Mouse (Mus musculus) ES-E14 (cell line): ENCODE measurements around the gene Gm45808. TPM values are rescaled to one million over a fixed set of nuclear protein-coding genes. Genes with fewer than 3 reads are reported as not detected.
"Not testable (repeated sequence)": the region's sequence is repeated elsewhere in the genome, so short reads cannot be mapped to it uniquely, and the experiment has no call there.

Experiments
- DNase-seq: peaks from one replicate; pipeline ENCODE4 v3.0.0-alpha.2; 2013; ENCODE audit warnings: low read depth, low spot score
- H3K27ac ChIP-seq: 2 replicates; pipeline ENCODE4 v1.5.1; 2012; ENCODE audit warnings: low read depth, mild to moderate bottlenecking, low read length, moderate library complexity, mixed read lengths; ENCODE audit not compliant: poor library complexity, insufficient read depth, severe bottlenecking
- H3K36me3 ChIP-seq: 2 replicates; pipeline ENCODE4 v1.6.1; 2012; ENCODE audit warnings: mild to moderate bottlenecking, low read length, moderate library complexity, mixed read lengths; ENCODE audit not compliant: control insufficient read depth, poor library complexity, insufficient read depth, severe bottlenecking
- H3K4me1 ChIP-seq, 2 experiments: fragments of 150-350 bp in 1 of 2; sonication (generic) in 1 of 2; 2 replicates each; pipeline ENCODE4 v1.6.1; 2012; ENCODE audit warnings: low read length in 2 of 2, mild to moderate bottlenecking in 1 of 2, mixed read lengths in 1 of 2; ENCODE audit not compliant: control insufficient read depth in 2 of 2, insufficient read depth in 2 of 2, poor library complexity in 1 of 2
- H3K4me3 ChIP-seq, 2 experiments: fragments of 150-350 bp in 1 of 2; sonication (generic) in 1 of 2; 2 replicates each; pipeline ENCODE4 v1.5.1; 2012; ENCODE audit warnings: low read length in 2 of 2, low read depth in 1 of 2, mild to moderate bottlenecking in 1 of 2, mixed read lengths in 1 of 2; ENCODE audit not compliant: insufficient read depth in 1 of 2, poor library complexity in 1 of 2, severe bottlenecking in 1 of 2
- H3K9ac ChIP-seq: 2 replicates; pipeline ENCODE4 v1.6.1; 2012; ENCODE audit warnings: low read depth, mild to moderate bottlenecking, low read length, mixed read lengths; ENCODE audit not compliant: poor library complexity, insufficient read depth, severe bottlenecking
- H3K9me3 ChIP-seq: fragments of 150-350 bp; sonication (generic); 2 replicates; pipeline ENCODE4 v1.6.1; 2012; ENCODE audit warnings: low read depth, mild to moderate bottlenecking, low read length; ENCODE audit not compliant: control insufficient read depth, insufficient read depth
- CHD2 ChIP-seq: IDR thresholded peaks from 2 replicates; pipeline ENCODE4 v1.6.1; 2014; ENCODE audit warnings: mild to moderate bottlenecking, low read depth, low read length, inconsistent platforms
- HCFC1 ChIP-seq: IDR thresholded peaks from 2 replicates; pipeline ENCODE4 v1.6.1; 2012; ENCODE audit warnings: low read length, inconsistent platforms, borderline replicate concordance; ENCODE audit not compliant: insufficient read depth
- MAFK ChIP-seq: IDR thresholded peaks from 2 replicates; pipeline ENCODE4 v1.6.1; 2014; ENCODE audit warnings: mild to moderate bottlenecking, low read depth, low read length, inconsistent platforms; ENCODE audit not compliant: insufficient read depth
- ZC3H11A ChIP-seq: IDR thresholded peaks from 2 replicates; pipeline ENCODE4 v1.6.1; 2012; ENCODE audit warnings: low read depth, mild to moderate bottlenecking, inconsistent platforms, low read length, borderline replicate concordance
- ZNF384 ChIP-seq: IDR thresholded peaks from 2 replicates; pipeline ENCODE4 v1.6.1; 2012; ENCODE audit warnings: low read depth, low read length, inconsistent platforms
- in situ Hi-C, 2 experiments: fragments of 600-800 bp; cut with MboI; formaldehyde crosslinking; loops; one replicate each; pipeline ENCODE4 v1.15.1; 2025; ENCODE audit warnings: low sequenced_read_pairs in 2 of 2, inconsistent platforms in 1 of 2; ENCODE audit not compliant: unreplicated experiment in 2 of 2
- total RNA-seq: library from RNA; depleted of rRNA; stranded (reverse); fragments of 300-350 nt; gene quantifications from 2 replicates; pipeline ENCODE4 v1.2.3, GENCODE M21; 2012

The Gm45808 gene
- total RNA-seq, 1 experiment = 0.71 TPM

GRCm38 (mm10) chr7:45486158-45486557 is 453 bp downstream of the Gm45808 start:
- DNase-seq = no peak
- H3K27ac ChIP-seq = no peak overlapping the region
- TF ChIP-seq MAFK = no peak
- H3K36me3 ChIP-seq = peaks cover 9% of the 10 kb centered on the region; the same call in 1 of the 2 replicates
- peak overlapping the region; percentile 15; the same call in 1 of the 2 replicates for H3K9ac ChIP-seq
- in situ Hi-C loops = no loop called here
- no peaks in the 10 kb centered on the region for H3K9me3 ChIP-seq
- no peak overlapping the region for H3K4me3 ChIP-seq
- H3K4me1 ChIP-seq = peaks cover 6 to 16% of the 10 kb centered on the region in 2 experiments; a peak in 3 of 4 replicates

- in situ Hi-C loops = not testable (repeated sequence)
Measured at GRCm38 (mm10) chr7:45484985-45485384, 1.6 kb downstream of the Gm45808 start.

DNA sequence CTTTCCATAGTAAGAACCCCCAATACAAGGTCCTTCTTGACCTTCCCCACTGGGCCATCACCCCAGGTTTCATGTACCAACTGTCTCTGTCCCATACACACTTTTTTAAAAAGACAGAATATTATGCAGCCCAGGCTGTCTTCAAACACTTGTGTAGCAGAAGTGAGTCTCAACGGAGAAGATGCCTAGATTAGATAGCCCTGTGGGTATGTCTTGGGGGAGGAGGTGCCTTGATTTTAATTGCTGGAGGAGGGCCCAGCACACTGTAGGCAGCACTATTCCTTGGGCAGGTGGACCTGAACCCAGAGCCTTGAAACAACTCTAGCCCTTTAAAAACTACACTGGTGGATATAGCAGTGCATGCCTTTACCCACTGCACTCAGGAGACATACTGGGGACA is 4.4 kb downstream of the Gm45808 start:
- TF ChIP-seq ZNF384 (no peak), CHD2 (no peak), ZC3H11A (no peak)
- DNase-seq = no peak
- Histone ChIP-seq H3K4me1 (peaks cover 1 to 8% of the 10 kb centered on the region in 2 experiments; a peak in 1 of 4 replicates), H3K4me3 (no peak overlapping the region), H3K9me3 (no peaks in the 10 kb centered on the region), H3K36me3 (peaks cover 15% of the 10 kb centered on the region; the same call in 1 of the 2 replicates), H3K27ac (no peak overlapping the region), H3K9ac (no peak overlapping the region)
- in situ Hi-C loops = no loop called here

More at GRCm38 (mm10) chr7:45484985-45485384, 1.6 kb downstream of the Gm45808 start:
- H3K9ac ChIP-seq, H3K36me3 ChIP-seq, H3K27ac ChIP-seq, DNase-seq, H3K9me3 ChIP-seq, H3K4me3 ChIP-seq: not testable (repeated sequence)
- peaks cover 2 to 11% of the 10 kb centered on the region in 2 experiments; a peak in 2 of 4 replicates for H3K4me1 ChIP-seq

DNA sequence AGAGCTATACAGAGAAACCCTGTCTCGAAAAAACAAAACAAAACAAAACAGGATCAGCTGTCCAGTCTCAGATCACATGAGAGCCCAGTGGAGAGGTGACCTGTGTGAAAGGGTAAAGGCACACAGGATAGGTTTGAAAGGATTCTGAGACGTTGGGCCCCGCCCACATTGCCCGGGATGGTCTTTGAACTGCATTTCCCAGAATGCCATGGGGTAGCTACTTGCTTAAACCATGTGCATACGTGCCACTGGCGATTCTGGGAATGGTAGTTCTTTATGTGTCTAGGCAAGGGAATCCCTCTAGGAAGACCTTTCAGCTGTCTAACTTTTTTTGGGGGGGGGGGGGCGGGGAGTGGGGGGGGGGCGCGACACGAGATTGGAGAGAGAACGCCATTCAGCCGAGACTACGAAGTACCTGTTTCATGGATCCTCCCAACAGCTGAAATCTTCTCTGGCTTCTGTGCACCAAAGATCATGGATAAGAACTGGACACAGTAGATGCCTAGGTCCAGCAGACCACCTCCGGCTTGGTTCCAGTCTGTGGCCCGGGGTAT is 5.2 kb downstream of the Gm45808 start, which contains the start of gene Tulp2:
Gene Tulp2 (plus strand): TSS at position 504 of the 554 bp plus-strand sequence.
- Histone ChIP-seq H3K27ac (no peak within 1 kb of the TSS), H3K9ac (no peak within 1 kb of the TSS; the same call in 1 of the 2 replicates), H3K36me3 (peaks cover 15% of the 10 kb centered on the region; the same call in 1 of the 2 replicates), H3K4me1 (peaks cover 2 to 6% of the 10 kb centered on the region in 2 experiments; a peak in 1 of 4 replicates), H3K4me3 (no peak within 1 kb of the TSS), H3K9me3 (no peaks in the 10 kb centered on the region)
- TF ChIP-seq ZC3H11A (no peak), HCFC1 (peak; percentile 99)
- in situ Hi-C loops = no loop called here
- DNase-seq = no peak

- in situ Hi-C loops, DNase-seq, H3K27ac ChIP-seq, H3K4me3 ChIP-seq, H3K4me1 ChIP-seq, H3K9ac ChIP-seq, H3K9me3 ChIP-seq: not testable (repeated sequence)
- H3K36me3 ChIP-seq = peaks cover 12% of the 10 kb centered on the region; the same call in 1 of the 2 replicates
Measured at GRCm38 (mm10) chr7:45480310-45480709, 6.3 kb downstream of the Gm45808 start.
